Mouse (Mus musculus): ENCODE measurements at regions not wholly inside any gene's neighbourhood (a gene's known extent, or its start where the extent isn't known, plus 50 kb on each side); places are given as distances from the start of the nearest gene placed in this dataset.
A peak's percentile ranks its signal among the peaks of the same experiment; 100 is the strongest.
"Not testable (repeated sequence)": the region's sequence is repeated elsewhere in the genome, so short reads cannot be mapped to it uniquely, and the experiment has no call there.

DNA sequence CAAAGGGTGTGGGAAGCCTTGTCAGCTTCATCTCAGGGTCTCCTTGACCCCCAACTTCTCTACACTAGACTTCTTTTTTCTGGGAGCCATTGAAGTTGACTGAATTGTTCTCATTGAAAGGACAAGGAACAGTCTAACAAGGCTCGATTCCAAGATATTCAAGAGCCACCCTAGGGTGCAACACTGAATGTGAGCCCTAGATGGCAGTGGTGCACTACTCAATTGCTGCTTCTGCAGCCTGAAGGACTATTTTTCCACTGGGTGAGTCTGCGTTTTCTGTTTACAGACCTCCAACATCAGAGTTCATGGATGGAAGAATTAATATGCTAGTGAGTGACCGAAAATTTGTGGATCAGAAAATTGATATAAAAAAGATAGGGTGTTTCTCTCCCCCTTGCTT lies 161.5 kb downstream of the Hpcal1 start:
- WGBS: 54% methylated on average over 3 of the region's 3 CpGs
- H3K36me3 ChIP-seq; DNase-seq (ENCODE audit: low spot score); H3K27me3 ChIP-seq (ENCODE audit: low read depth, poor library complexity, severe bottlenecking); H3K4me3 ChIP-seq; H3K4me1 ChIP-seq; H3K27ac ChIP-seq (replicated peaks): not testable (repeated sequence)
- peaks cover 32% of the 10 kb centered on the region for H3K9me3 ChIP-seq (replicated peaks)

DNA sequence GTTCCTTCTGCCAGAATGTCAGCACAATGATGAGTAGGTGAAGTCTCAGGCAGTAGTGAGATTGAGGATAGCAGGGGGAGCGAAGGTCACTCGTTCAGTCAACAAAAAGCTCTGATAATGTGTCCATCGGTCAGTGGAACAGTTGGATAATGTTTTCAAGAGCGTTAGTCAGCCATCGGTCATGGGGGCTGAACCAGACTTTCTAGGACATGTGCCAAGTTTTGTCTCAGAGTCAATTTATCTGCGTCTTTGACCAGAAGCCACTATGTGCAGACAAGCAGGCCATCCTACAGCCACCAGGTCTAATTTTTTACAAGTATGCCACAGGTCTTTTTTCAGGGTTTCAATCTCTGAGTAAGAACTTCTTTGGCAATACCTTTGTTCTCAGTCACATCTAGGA lies 181.8 kb downstream of the Hpcal1 start:
- not testable (repeated sequence) for H3K27me3 ChIP-seq (ENCODE audit: low read depth, poor library complexity, severe bottlenecking); H3K9me3 ChIP-seq (replicated peaks); H3K27ac ChIP-seq (replicated peaks); H3K36me3 ChIP-seq; H3K4me1 ChIP-seq; H3K4me3 ChIP-seq; DNase-seq (ENCODE audit: low spot score)
- WGBS: 84% methylated on average over 6 of the region's 6 CpGs

- peak; percentile 93 for DNase-seq (ENCODE audit: low spot score)
- Histone ChIP-seq H3K9me3 (replicated peaks) (peaks cover 36% of the 10 kb centered on the region), H3K27ac (replicated peaks) (peak overlapping the region; percentile 95), H3K4me3 (peak overlapping the region; percentile 88), H3K4me1 (no peaks in the 10 kb centered on the region), H3K27me3 (ENCODE audit: low read depth, poor library complexity, severe bottlenecking) (no peaks in the 10 kb centered on the region), H3K36me3 (peaks cover 22% of the 10 kb centered on the region)
- WGBS: under 1% methylated on average over 59 of the region's 59 CpGs
Measured at GRCm38 (mm10) chr12:17881371-17882116, 190.9 kb downstream of the Hpcal1 start.

DNA sequence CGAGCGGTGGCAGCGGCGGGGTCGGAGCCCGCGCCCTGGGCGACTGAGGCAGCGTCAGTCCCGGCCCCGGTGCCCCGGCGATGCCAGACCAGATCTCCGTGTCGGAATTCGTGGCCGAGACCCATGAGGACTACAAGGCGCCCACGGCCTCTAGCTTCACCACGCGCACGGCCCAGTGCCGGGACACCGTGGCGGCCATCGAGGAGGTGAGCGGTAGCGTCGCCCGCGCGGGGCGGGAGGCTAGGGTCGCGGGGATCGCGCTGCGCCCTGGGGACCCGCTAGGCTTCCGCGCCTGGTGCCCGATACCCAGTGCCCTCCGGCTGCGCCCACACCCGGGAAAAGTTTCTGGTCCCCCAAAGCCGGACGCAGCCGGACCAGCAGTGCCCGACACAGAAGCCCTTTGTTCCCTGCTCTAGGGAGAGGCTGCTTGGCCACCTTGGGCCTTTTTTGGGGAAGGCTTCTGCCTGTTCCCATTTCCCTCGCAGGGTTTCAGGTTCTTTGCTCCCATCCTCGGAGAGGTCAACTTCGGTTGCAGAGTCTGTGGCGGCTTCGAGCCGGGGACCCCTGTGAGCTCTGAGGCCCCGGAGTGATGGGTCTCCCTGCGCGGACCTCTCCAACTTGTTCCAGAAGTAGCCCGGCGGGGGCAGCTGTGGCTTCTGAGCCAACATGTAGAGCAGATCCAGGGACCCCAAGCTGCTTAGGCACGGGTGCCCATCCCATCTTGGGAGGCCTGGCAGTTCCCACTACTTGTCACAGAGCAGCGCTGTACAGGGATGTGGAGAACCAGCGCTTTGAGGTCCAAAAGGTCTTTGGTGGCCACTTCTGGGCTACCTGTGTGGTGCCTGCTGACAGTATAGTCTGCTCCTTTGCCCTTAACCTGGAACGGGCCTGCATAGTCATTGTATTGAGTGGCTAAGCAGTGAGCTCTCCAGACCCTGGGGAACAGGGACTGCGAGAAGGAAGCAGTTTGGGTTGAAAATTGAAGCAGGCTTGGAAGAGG lies 191.8 kb downstream of the Hpcal1 start:
- DNase-seq (ENCODE audit: low spot score): peak; percentile 36
- not testable (repeated sequence) for H3K4me1 ChIP-seq; H3K27me3 ChIP-seq (ENCODE audit: low read depth, poor library complexity, severe bottlenecking)
- peaks cover 29% of the 10 kb centered on the region for H3K36me3 ChIP-seq
- WGBS: 2% methylated on average over 60 of the region's 65 CpGs
- H3K27ac ChIP-seq (replicated peaks): peak overlapping the region; percentile 95
- peaks cover 44% of the 10 kb centered on the region for H3K9me3 ChIP-seq (replicated peaks)
- peak overlapping the region; percentile 88 for H3K4me3 ChIP-seq

- not testable (repeated sequence) for H3K27ac ChIP-seq (replicated peaks); H3K4me1 ChIP-seq; H3K4me3 ChIP-seq; H3K27me3 ChIP-seq (ENCODE audit: low read depth, poor library complexity, severe bottlenecking); DNase-seq (ENCODE audit: low spot score)
- 93% methylated on average over 6 of the region's 6 CpGs for WGBS
- Histone ChIP-seq H3K36me3 (peaks cover 72% of the 10 kb centered on the region), H3K9me3 (replicated peaks) (peaks cover 84% of the 10 kb centered on the region)
Measured at GRCm38 (mm10) chr12:17891663-17892310, 201.1 kb downstream of the Hpcal1 start.

GRCm38 (mm10) chr12:17913058-17913457 lies 222.4 kb downstream of the Hpcal1 start:
- H3K9me3 ChIP-seq (replicated peaks): peaks cover 49% of the 10 kb centered on the region
- peaks cover 49% of the 10 kb centered on the region for H3K36me3 ChIP-seq
- 93% methylated on average over 3 of the region's 3 CpGs for WGBS

More at GRCm38 (mm10) chr12:17913058-17913457, 222.4 kb downstream of the Hpcal1 start:
- not testable (repeated sequence) for DNase-seq (ENCODE audit: low spot score); H3K27me3 ChIP-seq (ENCODE audit: low read depth, poor library complexity, severe bottlenecking); H3K27ac ChIP-seq (replicated peaks); H3K4me1 ChIP-seq; H3K4me3 ChIP-seq
